Mouse (Mus musculus): Measurements from ENCODE around the gene Hes7.

- TF ChIP-seq CTCF (IDR thresholded peaks at IDR 0.05; ENCODE audit: low read depth) = peak; percentile 2; the same call in 1 of the 2 replicates
- no peak for TF ChIP-seq EP300 (optimal IDR thresholded peaks at IDR 0.05)
Measured at GRCm38 (mm10) chr11:69117737-69118695, 2.2 kb upstream of the Hes7 start.

Data from stomach, postnatal 0 days (tissue).